Mouse (Mus musculus): Measurements from ENCODE around the gene Kif1bp. TPM values are rescaled to one million over a fixed set of nuclear protein-coding genes. Genes with fewer than 3 reads are reported as not detected.

Gene Kif1bp
- polyA plus RNA-seq (2021; fragmentation: Nextera tagmentation): 61.2 and 73.1 TPM in 2 replicates
- long read RNA-seq, experiment 1, transcript Kif1bp-201 (7 exons, 2,472 nt): major isoform, 164 of 208 reads
- long read RNA-seq, experiment 1, partial matches to known transcripts: 36 of 208 reads
- long read RNA-seq, experiment 1, other reads (novel, unspliced or antisense): 4 of 208 reads
- long read RNA-seq, experiment 2, transcript Kif1bp-201 (7 exons, 2,472 nt): major isoform, 1,056 of 1,111 reads
- long read RNA-seq, experiment 2, partial matches to known transcripts: 15 of 1,111 reads
- long read RNA-seq, experiment 2, other reads (novel, unspliced or antisense): 33 of 1,111 reads

GRCm38 (mm10) chr10:62578338-62579100 is at the start of gene Kif1bp:
Gene Kif1bp (minus strand): TSS chr10:62578457.

GRCm38 (mm10) chr10:62602177-62603040 is 24.2 kb upstream of the Kif1bp start, which contains the start of gene Ddx21:
Gene Ddx21 (minus strand): TSS chr10:62602281.

GRCm38 (mm10) chr10:62527351-62527750 is 50.9 kb downstream of the Kif1bp start, which contains the start of gene Srgn:
Gene Srgn (minus strand): TSS chr10:62527451.

Other genes with a start within 250 kb of the Kif1bp start
- gene Hk1, start 198.5 kb downstream of the Kif1bp start, polyA plus RNA-seq (2021; fragmentation: Nextera tagmentation): 22.6 and 25.9 TPM in 2 replicates
- 0.78 and 1.0 TPM in 2 replicates for gene Hkdc1, start 156.0 kb downstream of the Kif1bp start, polyA plus RNA-seq (2021; fragmentation: Nextera tagmentation)
- gene 4930507D05Rik, start 129.0 kb downstream of the Kif1bp start, polyA plus RNA-seq (2021; fragmentation: Nextera tagmentation): 0.79 and 0.83 TPM in 2 replicates
- gene Supv3l1, start 128.7 kb downstream of the Kif1bp start, polyA plus RNA-seq (2021; fragmentation: Nextera tagmentation): 14.9 and 16.0 TPM in 2 replicates
- 46.9 and 49.3 TPM in 2 replicates for gene Vps26a, start 91.7 kb downstream of the Kif1bp start, polyA plus RNA-seq (2021; fragmentation: Nextera tagmentation)
- 15.4 and 19.4 TPM in 2 replicates for gene Srgn, start 51.0 kb downstream of the Kif1bp start, polyA plus RNA-seq (2021; fragmentation: Nextera tagmentation)
- gene Ddx21, start 23.8 kb upstream of the Kif1bp start, polyA plus RNA-seq (2021; fragmentation: Nextera tagmentation): 4.3 and 4.7 TPM in 2 replicates
- gene Ddx50, start 72.8 kb upstream of the Kif1bp start, polyA plus RNA-seq (2021; fragmentation: Nextera tagmentation): 36.0 and 37.4 TPM in 2 replicates
- 1.6 and 1.9 TPM in 2 replicates for gene Stox1, start 147.7 kb upstream of the Kif1bp start, polyA plus RNA-seq (2021; fragmentation: Nextera tagmentation)
- 15.8 and 18.9 TPM in 2 replicates for gene Ccar1, start 213.8 kb upstream of the Kif1bp start, polyA plus RNA-seq (2021; fragmentation: Nextera tagmentation)